Mouse (Mus musculus) lung, embryonic 14.5 days (tissue): ENCODE measurements around the gene Bbx. TPM values are rescaled to one million over a fixed set of nuclear protein-coding genes. Genes with fewer than 3 reads are reported as not detected.

Source experiments
- ATAC-seq: fragments of 200-750 bp; cut with Nextera tagmentation; 2 replicates; pipeline ENCODE4 v1.8.0; 2017; ENCODE audit warnings: mild to moderate bottlenecking, moderate TSS enrichment, moderate library complexity; ENCODE audit not compliant: insufficient read depth
- DNase-seq: peaks from one replicate; pipeline ENCODE4 v3.0.0-alpha.2; 2015
- H3K27ac ChIP-seq: fragments of 300-500 bp; sonication (generic); 2 replicates; pipeline ENCODE4 v1.5.1; 2014; ENCODE audit warnings: low read depth, mild to moderate bottlenecking, moderate library complexity
- H3K27me3 ChIP-seq: fragments of 300-500 bp; sonication (generic); 2 replicates; pipeline ENCODE4 v1.6.1; 2014; ENCODE audit warnings: low read length, control low read depth; ENCODE audit not compliant: insufficient read depth
- H3K36me3 ChIP-seq: fragments of 300-500 bp; sonication (generic); 2 replicates; pipeline ENCODE4 v1.6.1; 2014; ENCODE audit warnings: control low read depth; ENCODE audit not compliant: insufficient read depth
- H3K4me1 ChIP-seq: fragments of 300-500 bp; sonication (generic); 2 replicates; pipeline ENCODE4 v1.6.1; 2014; ENCODE audit warnings: antibody characterized with exemption, control low read depth; ENCODE audit not compliant: insufficient read depth
- H3K4me2 ChIP-seq: fragments of 300-500 bp; sonication (generic); 2 replicates; pipeline ENCODE4 v1.6.1; 2014; ENCODE audit warnings: mild to moderate bottlenecking
- H3K4me3 ChIP-seq: fragments of 300-500 bp; sonication (generic); 2 replicates; pipeline ENCODE4 v1.5.1; 2014; ENCODE audit warnings: low read depth, low read length
- H3K9ac ChIP-seq: fragments of 300-500 bp; sonication (generic); 2 replicates; pipeline ENCODE4 v1.6.1; 2014
- H3K9me3 ChIP-seq: fragments of 300-500 bp; sonication (generic); 2 replicates; pipeline ENCODE4 v1.6.1; 2016; ENCODE audit warnings: low read depth, low read length, control low read depth
- CTCF ChIP-seq: IDR thresholded peaks from 2 replicates; pipeline ENCODE4 v1.5.1; 2016; ENCODE audit warnings: antibody characterized with exemption, low read depth
- WGBS: fragments of 180-500 bp; shearing (Covaris S2); extraction: QIAGEN DNeasy Blood & Tissue Kit; methylation state at CpG from one replicate; pipeline ENCODE4 v1.1.7; 2014; 5-methylcytosine and 5-hydroxymethylcytosine counted together
- polyA plus RNA-seq: library from polyadenylated mRNA; unstranded; fragments of >200 nt; fragmentation: Nextera tagmentation; extraction: Ambion mirVana; gene quantifications from 2 replicates; pipeline ENCODE4 v1.2.1, GENCODE M21; 2014

The Bbx gene
- polyA plus RNA-seq, 1 experiment from 2014 or later = 40.5 TPM

DNA sequence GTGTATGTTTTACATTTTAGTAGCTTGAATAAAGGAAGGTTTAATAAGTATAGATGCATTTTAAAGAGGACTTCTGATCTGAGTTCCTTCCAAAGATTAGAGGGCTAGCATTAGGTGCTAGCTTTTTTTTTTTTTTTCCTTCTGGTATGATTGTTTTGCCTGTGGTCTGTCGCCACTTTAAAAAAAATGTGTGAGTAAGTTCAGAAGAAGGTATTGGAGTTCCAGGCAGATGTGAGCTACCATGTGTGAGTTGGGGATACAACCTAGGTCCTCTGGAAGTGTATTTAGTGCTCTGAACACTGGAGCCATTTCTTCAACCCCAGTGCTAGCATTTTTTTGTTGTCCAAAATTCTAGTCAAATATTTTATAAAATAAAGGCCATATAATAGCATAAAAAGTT is 23.9 kb upstream of the Bbx start:
- no peak overlapping the region for H3K9ac ChIP-seq
- 59% methylated on average over 1 of the region's 1 CpGs for WGBS
- H3K27me3 ChIP-seq = no peaks in the 10 kb centered on the region
- H3K9me3 ChIP-seq = no peaks in the 10 kb centered on the region
- H3K36me3 ChIP-seq = no peaks in the 10 kb centered on the region
- no peak overlapping the region for H3K4me3 ChIP-seq
- H3K4me1 ChIP-seq = no peaks in the 10 kb centered on the region
- no peak for ATAC-seq
- TF ChIP-seq CTCF = no peak
- no peak overlapping the region for H3K27ac ChIP-seq
- no peak for DNase-seq
- no peak overlapping the region for H3K4me2 ChIP-seq

DNA sequence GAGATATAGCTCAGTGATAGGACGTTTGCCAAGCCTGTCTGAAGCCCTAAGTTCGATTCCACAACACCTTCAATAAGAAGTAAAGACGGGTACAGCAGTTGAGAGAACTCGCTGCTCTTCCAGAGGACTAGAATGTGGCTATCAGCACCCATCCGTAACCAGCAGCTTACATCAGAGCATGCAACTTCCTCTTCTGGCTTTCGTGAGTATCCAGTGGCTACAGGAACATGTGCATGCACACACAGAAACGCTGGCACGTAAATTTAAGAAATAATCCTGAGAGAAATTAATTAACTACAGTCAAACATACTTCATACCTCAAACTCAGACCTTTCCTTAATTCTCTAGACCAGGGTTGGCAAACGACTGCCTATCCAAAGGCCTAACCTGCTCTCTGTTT is 16.9 kb upstream of the Bbx start:
- Histone ChIP-seq H3K4me2 (no peak overlapping the region), H3K27ac (no peak overlapping the region), H3K9ac (no peak overlapping the region), H3K27me3 (no peaks in the 10 kb centered on the region), H3K4me1 (no peaks in the 10 kb centered on the region), H3K36me3 (no peaks in the 10 kb centered on the region), H3K4me3 (no peak overlapping the region), H3K9me3 (no peaks in the 10 kb centered on the region)
- DNase-seq (no peak), ATAC-seq (no peak)
- no peak for TF ChIP-seq CTCF
- WGBS = 80% methylated on average over 9 of the region's 9 CpGs

DNA sequence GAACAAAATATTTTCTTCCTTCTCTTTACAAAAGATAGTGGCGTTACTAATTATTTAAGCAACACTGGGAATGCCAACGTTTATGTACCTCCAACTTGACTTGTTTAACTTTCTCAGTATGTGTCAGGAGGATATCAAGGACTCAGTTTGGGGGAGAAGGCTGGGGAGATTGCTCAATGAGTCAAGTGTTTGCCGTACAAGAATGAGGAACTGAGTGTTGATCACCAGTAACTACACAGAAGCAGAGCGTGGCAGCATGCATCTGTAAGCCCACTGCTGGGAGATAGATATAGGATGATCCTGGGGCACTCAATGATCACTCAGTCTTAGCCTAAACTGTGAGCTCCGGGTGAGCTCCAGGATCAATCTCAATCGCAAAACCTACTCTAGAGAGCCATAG is 12.8 kb upstream of the Bbx start:
- Histone ChIP-seq H3K4me2 (no peak overlapping the region), H3K27me3 (no peaks in the 10 kb centered on the region), H3K4me1 (no peaks in the 10 kb centered on the region), H3K4me3 (no peak overlapping the region), H3K9me3 (no peaks in the 10 kb centered on the region), H3K9ac (no peak overlapping the region), H3K36me3 (no peaks in the 10 kb centered on the region), H3K27ac (no peak overlapping the region)
- 64% methylated on average over 6 of the region's 6 CpGs for WGBS
- DNase-seq (no peak), ATAC-seq (no peak)
- no peak for TF ChIP-seq CTCF

GRCm38 (mm10) chr16:50438816-50439215 is 6.6 kb upstream of the Bbx start:
- no peak for ATAC-seq
- no peak overlapping the region for H3K9ac ChIP-seq
- H3K36me3 ChIP-seq = no peaks in the 10 kb centered on the region
- no peak overlapping the region for H3K4me2 ChIP-seq
- DNase-seq = no peak
- H3K4me3 ChIP-seq = no peak overlapping the region
- 74% methylated on average over 3 of the region's 3 CpGs for WGBS
- H3K27ac ChIP-seq = no peak overlapping the region
- no peaks in the 10 kb centered on the region for H3K9me3 ChIP-seq
- H3K27me3 ChIP-seq = no peaks in the 10 kb centered on the region
- TF ChIP-seq CTCF = no peak
- no peaks in the 10 kb centered on the region for H3K4me1 ChIP-seq

GRCm38 (mm10) chr16:50437788-50438187 is 5.6 kb upstream of the Bbx start:
- ATAC-seq (no peak), DNase-seq (no peak)
- Histone ChIP-seq H3K9me3 (no peaks in the 10 kb centered on the region), H3K36me3 (no peaks in the 10 kb centered on the region), H3K4me3 (no peak overlapping the region), H3K9ac (no peak overlapping the region), H3K4me1 (no peaks in the 10 kb centered on the region; the same call in 1 of the 2 replicates), H3K4me2 (no peak overlapping the region), H3K27me3 (no peaks in the 10 kb centered on the region), H3K27ac (no peak overlapping the region)
- TF ChIP-seq CTCF = no peak
- WGBS = 78% methylated on average over 15 of the region's 15 CpGs

DNA sequence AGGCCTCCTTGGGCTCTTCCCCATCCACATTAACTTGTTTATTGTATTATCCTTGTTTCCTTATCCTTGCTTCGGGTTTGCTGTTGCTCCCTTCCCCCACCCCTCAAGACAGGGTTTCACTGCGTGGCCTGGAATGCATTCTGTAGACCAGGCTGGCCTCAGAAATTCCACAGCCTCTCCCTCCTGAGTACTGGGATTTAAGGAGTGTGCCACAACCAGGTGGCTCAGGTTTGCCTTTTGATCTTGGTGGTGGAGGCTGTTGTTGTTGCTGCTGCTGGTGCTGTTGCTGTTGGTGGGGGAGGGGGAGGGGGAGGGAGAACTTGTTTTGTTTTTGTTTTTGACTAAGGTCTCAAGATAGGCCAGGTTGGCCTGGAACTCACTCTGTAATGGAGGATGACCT is 5.1 kb upstream of the Bbx start:
- WGBS = 38% methylated on average over 2 of the region's 2 CpGs
- Histone ChIP-seq H3K9me3 (no peaks in the 10 kb centered on the region), H3K4me2 (no peak overlapping the region), H3K9ac (no peak overlapping the region), H3K36me3 (no peaks in the 10 kb centered on the region), H3K27ac (no peak overlapping the region), H3K27me3 (no peaks in the 10 kb centered on the region), H3K4me3 (no peak overlapping the region), H3K4me1 (no peaks in the 10 kb centered on the region; the same call in 1 of the 2 replicates)
- DNase-seq = no peak
- ATAC-seq = no peak
- TF ChIP-seq CTCF = no peak

DNA sequence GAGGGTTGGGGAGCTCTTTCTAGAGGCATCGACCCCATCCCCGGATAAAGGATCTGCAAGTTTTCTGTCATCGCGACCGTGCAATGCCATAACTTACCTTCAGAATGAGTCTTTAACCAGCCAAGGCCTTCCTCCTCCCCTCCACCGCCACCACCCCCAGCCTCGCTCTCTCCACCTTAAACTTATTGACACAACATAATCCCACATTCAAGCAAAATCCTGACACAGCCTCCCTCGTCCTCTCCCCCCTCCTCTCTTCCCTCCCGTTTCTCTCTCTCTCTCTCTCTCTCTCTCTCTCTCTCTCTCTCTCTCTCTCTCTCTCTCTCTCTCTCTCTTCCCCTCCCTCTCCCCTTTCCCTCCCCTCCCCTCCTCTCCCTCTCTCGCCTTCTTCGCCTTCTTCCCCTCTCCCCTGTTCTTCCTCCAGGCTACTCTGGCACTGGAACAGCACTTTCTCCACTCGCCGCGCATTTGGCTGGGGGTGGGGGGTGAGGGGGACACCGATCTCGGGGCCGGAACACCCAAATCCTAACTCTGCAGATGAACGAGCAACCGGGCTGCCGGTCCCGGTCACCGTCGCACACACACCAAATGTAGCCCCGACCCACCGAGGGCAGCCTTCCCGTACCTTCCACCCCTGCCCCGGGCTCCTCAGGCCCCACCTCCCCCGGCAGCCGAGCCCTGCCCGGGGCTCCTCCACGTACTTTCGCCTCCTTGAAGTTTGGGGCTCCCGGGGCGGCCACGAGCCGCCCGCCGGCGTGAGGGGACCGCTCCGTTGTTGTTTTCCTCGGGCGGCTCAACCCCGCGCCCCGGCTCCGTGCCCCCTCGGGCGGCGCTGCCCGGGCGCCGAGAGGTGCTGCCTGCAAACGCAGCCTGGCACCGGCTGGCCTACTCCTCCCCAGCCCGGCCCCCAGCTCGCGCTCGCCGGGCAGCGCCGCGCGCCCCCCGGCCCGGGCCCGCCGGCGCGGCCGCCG is 894 bp downstream of the Bbx start:
- H3K4me1 ChIP-seq = no peaks in the 10 kb centered on the region; the same call in 1 of the 2 replicates
- H3K4me3 ChIP-seq = peak overlapping the region; percentile 84
- WGBS = under 1% methylated on average over 57 of the region's 72 CpGs
- peak overlapping the region; percentile 72 for H3K4me2 ChIP-seq
- peak overlapping the region; percentile 91 for H3K9ac ChIP-seq
- H3K27me3 ChIP-seq = no peaks in the 10 kb centered on the region
- H3K27ac ChIP-seq = peak overlapping the region; percentile 98
- no peak for TF ChIP-seq CTCF
- ATAC-seq (peak; percentile 72), DNase-seq (peak; percentile 53)
- H3K9me3 ChIP-seq = no peaks in the 10 kb centered on the region
- 0 out of 2 replicates have a peak, but pooled peaks cover 2% of the 10 kb centered on the region for H3K36me3 ChIP-seq
